Mouse (Mus musculus) liver, embryonic 14.5 days (tissue): ENCODE measurements around the gene Dll4. TPM values are rescaled to one million over a fixed set of nuclear protein-coding genes. Genes with fewer than 3 reads are reported as not detected.
A peak's percentile ranks its signal among the peaks of the same experiment; 100 is the strongest.

Experiments
- ATAC-seq: fragments of 200-750 bp; cut with Nextera tagmentation; 2 replicates; pipeline ENCODE4 v1.8.0; 2017; ENCODE audit warnings: moderate number of reproducible peaks, mild to moderate bottlenecking, moderate library complexity; ENCODE audit not compliant: insufficient read depth
- DNase-seq, 3 experiments: peaks; one replicate each; pipeline ENCODE4 v3.0.0-alpha.2; 2012 to 2013; ENCODE audit warnings: low read depth in 3 of 3, low spot score in 3 of 3
- H3K27ac ChIP-seq: fragments of 300-500 bp; sonication (generic); 2 replicates; pipeline ENCODE4 v1.5.1; 2014; ENCODE audit warnings: moderate library complexity, mild to moderate bottlenecking, control low read depth, inconsistent platforms
- H3K27me3 ChIP-seq: fragments of 300-500 bp; sonication (generic); 2 replicates; pipeline ENCODE4 v1.6.1; 2014; ENCODE audit warnings: mild to moderate bottlenecking, low read length, moderate library complexity; ENCODE audit not compliant: control insufficient read depth, insufficient read depth
- H3K36me3 ChIP-seq: fragments of 300-500 bp; sonication (generic); replicated peaks from 2 replicates; pipeline ENCODE4 v1.6.1; 2014; ENCODE audit warnings: low read depth; ENCODE audit not compliant: control insufficient read depth, insufficient read depth
- H3K4me1 ChIP-seq, 2 experiments: fragments of 200-500 bp in 1 of 2; fragments of 300-500 bp in 1 of 2; sonication (generic) in 1 of 2; replicated peaks; 2 replicates each; pipeline ENCODE4 v1.6.1; 2012 to 2014; ENCODE audit warnings: antibody characterized with exemption in 1 of 2, inconsistent platforms in 1 of 2, low read length in 1 of 2; ENCODE audit not compliant: control insufficient read depth in 2 of 2, insufficient read depth in 2 of 2
- H3K4me2 ChIP-seq: fragments of 300-500 bp; sonication (generic); 2 replicates; pipeline ENCODE4 v1.6.1; 2014; ENCODE audit warnings: low read depth, mild to moderate bottlenecking, control low read depth, moderate library complexity
- H3K4me3 ChIP-seq, 2 experiments: fragments of 200-500 bp in 1 of 2; fragments of 300-500 bp in 1 of 2; sonication (generic) in 1 of 2; 2 replicates each; pipeline ENCODE4 v1.5.1; 2012 to 2014; ENCODE audit warnings: low read depth in 2 of 2, low read length in 2 of 2, mild to moderate bottlenecking in 2 of 2, control low read depth in 1 of 2, inconsistent platforms in 1 of 2, moderate library complexity in 1 of 2; ENCODE audit not compliant: insufficient read depth in 1 of 2
- H3K9ac ChIP-seq: fragments of 300-500 bp; sonication (generic); replicated peaks from 2 replicates; pipeline ENCODE4 v1.6.1; 2014; ENCODE audit warnings: mild to moderate bottlenecking, control low read depth, moderate library complexity
- H3K9me3 ChIP-seq: fragments of 300-500 bp; sonication (generic); 2 replicates; pipeline ENCODE4 v1.6.1; 2016; ENCODE audit warnings: low read length, mixed read lengths; ENCODE audit not compliant: control insufficient read depth
- CTCF ChIP-seq: IDR thresholded peaks from 2 replicates; pipeline ENCODE4 v1.5.1; 2016; ENCODE audit warnings: antibody characterized with exemption, low read depth, control low read depth
- EP300 ChIP-seq: IDR thresholded peaks from 2 replicates; pipeline ENCODE4 v1.6.1; 2016; ENCODE audit warnings: antibody characterized with exemption, low read depth
- WGBS: fragments of 180-500 bp; shearing (Covaris S2); extraction: QIAGEN DNeasy Blood & Tissue Kit; methylation state at CpG from one replicate; pipeline ENCODE4 v1.1.7; 2014; ENCODE audit not compliant: insufficient replicate concordance; 5-methylcytosine and 5-hydroxymethylcytosine counted together
- polyA plus RNA-seq, 2 experiments: library from polyadenylated mRNA; depleted of rRNA in 1 of 2; stranded (reverse) in 1 of 2; unstranded in 1 of 2; fragments of >200 nt; fragmentation: Nextera tagmentation in 1 of 2; extraction: Ambion mirVana in 1 of 2; gene quantifications; 2 replicates each; pipeline versions ENCODE4 v1.2.1 to v1.2.3; 2012 to 2014

Gene Dll4
- polyA plus RNA-seq, 2 experiments: 0.86 to 1.4 TPM

DNA sequence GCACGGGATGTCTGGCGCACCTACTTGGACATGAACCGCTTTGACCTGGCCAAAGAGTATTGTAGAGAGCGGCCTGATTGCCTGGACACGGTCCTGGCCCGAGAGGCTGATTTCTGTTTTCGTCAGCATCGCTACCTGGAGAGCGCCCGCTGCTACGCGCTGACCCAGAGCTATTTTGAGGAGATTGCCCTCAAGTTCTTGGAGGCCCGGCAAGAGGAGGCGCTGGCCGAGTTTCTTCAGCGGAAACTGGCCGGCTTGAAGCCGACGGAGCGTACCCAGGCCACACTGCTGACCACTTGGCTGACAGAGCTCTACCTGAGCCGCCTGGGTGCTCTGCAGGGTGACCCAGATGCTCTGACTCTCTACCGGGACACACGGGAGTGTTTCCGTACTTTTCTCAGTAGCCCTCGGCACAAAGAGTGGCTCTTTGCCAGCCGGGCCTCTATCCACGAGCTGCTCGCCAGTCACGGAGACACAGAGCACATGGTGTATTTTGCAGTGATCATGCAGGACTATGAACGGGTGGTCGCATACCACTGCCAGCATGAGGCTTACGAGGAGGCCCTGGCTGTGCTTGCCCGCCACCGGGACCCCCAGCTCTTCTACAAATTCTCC lies 31.7 kb upstream of the Dll4 start:
- Histone ChIP-seq H3K4me3 (no peak overlapping the region), H3K9me3 (no peaks in the 10 kb centered on the region), H3K4me2 (no peak overlapping the region), H3K9ac (no peak overlapping the region), H3K4me1 (peaks cover 0 to 5% of the 10 kb centered on the region in 2 experiments; a peak in 3 of 4 replicates), H3K27me3 (no peaks in the 10 kb centered on the region), H3K36me3 (peaks cover 18% of the 10 kb centered on the region), H3K27ac (no peak overlapping the region)
- ATAC-seq (no peak), DNase-seq (no peak)
- TF ChIP-seq EP300 (no peak), CTCF (no peak)
- 90% methylated on average over 34 of the region's 34 CpGs for WGBS

- no peak for TF ChIP-seq CTCF
- TF ChIP-seq EP300: no peak
- no peak for ATAC-seq
- no peak overlapping the region for H3K4me3 ChIP-seq
- WGBS: 89% methylated on average over 18 of the region's 18 CpGs
- no peak overlapping the region for H3K9ac ChIP-seq
- no peaks in the 10 kb centered on the region for H3K27me3 ChIP-seq
- no peak for DNase-seq
- H3K4me2 ChIP-seq: no peak overlapping the region
- no peak overlapping the region for H3K27ac ChIP-seq
- H3K9me3 ChIP-seq: no peaks in the 10 kb centered on the region
- H3K4me1 ChIP-seq: peaks cover 2 to 6% of the 10 kb centered on the region in 2 experiments; a peak in 3 of 4 replicates
- peaks cover 20% of the 10 kb centered on the region for H3K36me3 ChIP-seq
Observed at GRCm38 (mm10) chr2:119294411-119294810, 31.2 kb upstream of the Dll4 start.

DNA sequence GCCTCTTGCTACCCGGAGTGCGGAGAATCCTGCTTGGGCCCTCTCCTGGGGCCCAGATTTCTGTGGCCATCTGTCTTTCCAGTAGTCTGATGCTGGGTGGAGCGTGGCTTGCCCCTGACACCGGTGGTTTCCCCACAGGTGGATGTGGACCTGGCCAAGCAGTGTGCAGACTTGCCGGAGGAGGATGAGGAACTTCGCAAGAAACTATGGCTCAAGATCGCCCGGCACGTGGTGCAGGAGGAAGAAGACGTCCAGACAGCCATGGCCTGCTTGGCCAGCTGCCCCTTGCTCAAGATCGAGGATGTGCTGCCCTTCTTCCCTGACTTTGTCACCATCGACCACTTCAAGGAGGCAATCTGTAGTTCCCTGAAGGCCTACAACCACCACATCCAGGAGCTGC lies 28.8 kb upstream of the Dll4 start:
- H3K9ac ChIP-seq: no peak overlapping the region
- H3K9me3 ChIP-seq: no peaks in the 10 kb centered on the region
- peaks cover 20% of the 10 kb centered on the region for H3K36me3 ChIP-seq
- no peak overlapping the region for H3K4me3 ChIP-seq
- 83% methylated on average over 12 of the region's 12 CpGs for WGBS
- TF ChIP-seq EP300 (no peak), CTCF (no peak)
- DNase-seq (no peak), ATAC-seq (no peak)
- no peak overlapping the region for H3K4me2 ChIP-seq
- H3K27ac ChIP-seq: no peak overlapping the region
- peaks cover 17 to 20% of the 10 kb centered on the region in 2 experiments for H3K4me1 ChIP-seq
- no peaks in the 10 kb centered on the region for H3K27me3 ChIP-seq

DNA sequence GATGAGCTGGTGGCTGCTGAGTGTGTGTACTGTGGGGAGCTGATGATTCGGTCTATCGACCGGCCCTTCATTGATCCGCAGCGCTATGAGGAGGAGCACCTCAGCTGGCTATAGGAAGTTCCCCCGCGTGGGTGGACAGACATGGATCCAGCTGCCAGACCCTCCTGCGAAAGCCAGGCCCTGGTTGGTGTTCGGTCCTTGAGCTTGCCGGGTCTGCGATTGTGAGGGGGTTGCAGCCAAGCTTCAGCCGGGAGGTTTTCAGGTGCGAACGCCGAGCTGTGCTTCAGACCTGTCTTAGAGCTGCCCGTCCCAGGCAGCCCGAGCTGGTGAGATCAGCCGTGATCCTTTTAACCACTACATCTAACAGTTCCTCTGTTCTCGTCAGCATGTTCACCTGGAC lies 28.1 kb upstream of the Dll4 start:
- H3K27me3 ChIP-seq: no peaks in the 10 kb centered on the region
- H3K27ac ChIP-seq: no peak overlapping the region
- H3K9me3 ChIP-seq: no peaks in the 10 kb centered on the region
- H3K4me2 ChIP-seq: no peak overlapping the region
- H3K36me3 ChIP-seq: peaks cover 20% of the 10 kb centered on the region
- H3K4me3 ChIP-seq: no peak overlapping the region
- no peak for ATAC-seq
- DNase-seq: no peak
- no peak overlapping the region for H3K9ac ChIP-seq
- peaks cover 17 to 22% of the 10 kb centered on the region in 2 experiments for H3K4me1 ChIP-seq
- 84% methylated on average over 19 of the region's 19 CpGs for WGBS
- TF ChIP-seq CTCF (no peak), EP300 (no peak)

DNA sequence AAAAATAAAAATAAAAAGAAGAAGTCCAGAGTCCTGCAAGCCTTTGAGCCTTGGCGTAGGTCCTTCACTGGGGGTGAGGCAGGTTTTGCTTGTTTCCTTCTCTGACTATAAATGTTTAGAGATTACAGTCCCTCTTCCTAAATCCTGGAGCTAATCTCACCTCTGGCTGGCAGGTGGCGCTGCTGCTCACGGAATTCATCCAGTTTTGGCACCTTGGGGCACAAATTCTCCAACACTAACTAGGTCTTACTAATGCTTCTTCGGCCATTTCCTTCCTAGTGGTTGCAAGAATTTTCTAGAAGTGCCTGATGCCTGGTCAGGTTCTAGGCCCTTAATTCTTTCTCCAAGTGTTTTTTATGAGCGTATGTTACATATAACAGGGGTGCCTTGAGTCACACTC lies 27.3 kb upstream of the Dll4 start:
- Histone ChIP-seq H3K4me2 (no peak overlapping the region), H3K27ac (no peak overlapping the region), H3K36me3 (peaks cover 17% of the 10 kb centered on the region), H3K27me3 (no peaks in the 10 kb centered on the region), H3K9me3 (no peaks in the 10 kb centered on the region), H3K9ac (no peak overlapping the region), H3K4me3 (no peak overlapping the region), H3K4me1 (peaks cover 17 to 29% of the 10 kb centered on the region in 2 experiments)
- 36% methylated on average over 5 of the region's 5 CpGs for WGBS
- peak in 1 of 3 experiments; percentile 55 for DNase-seq
- TF ChIP-seq CTCF (peak; percentile 82), EP300 (no peak)
- ATAC-seq: no peak
